Mouse (Mus musculus) 3T3-L1 (cell line): ENCODE data around the gene Lax1.
A peak's percentile ranks its signal among the peaks of the same experiment; 100 is the strongest.
"Not testable (repeated sequence)": the region's sequence is repeated elsewhere in the genome, so short reads cannot be mapped to it uniquely, and the experiment has no call there.

Experiments
- DNase-seq: peaks from one replicate; pipeline ENCODE4 v3.0.0-alpha.2; 2015; ENCODE audit warnings: low read depth, low spot score

The Lax1 gene

DNA sequence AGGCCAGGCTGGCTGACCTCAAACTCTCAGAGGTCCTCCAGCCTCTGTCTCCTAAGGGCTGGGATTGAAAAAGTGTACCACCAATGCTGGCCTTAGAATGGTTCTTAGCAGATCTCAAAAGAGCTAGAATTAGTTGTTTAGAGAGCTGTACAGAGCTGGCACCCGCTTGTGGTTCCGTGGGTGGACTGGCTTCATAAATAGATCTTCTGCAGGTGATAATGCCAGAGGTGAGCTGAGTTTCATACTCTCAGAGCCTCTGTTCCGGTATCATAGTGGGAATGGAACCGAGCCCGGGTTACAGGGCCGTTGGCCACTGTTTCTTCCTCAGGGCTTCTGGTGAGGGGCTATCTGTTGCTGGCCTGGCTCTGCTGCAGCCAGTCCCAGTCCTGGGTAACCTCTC, 1.1 kb upstream of the Lax1 start:
- no peak for DNase-seq

DNA sequence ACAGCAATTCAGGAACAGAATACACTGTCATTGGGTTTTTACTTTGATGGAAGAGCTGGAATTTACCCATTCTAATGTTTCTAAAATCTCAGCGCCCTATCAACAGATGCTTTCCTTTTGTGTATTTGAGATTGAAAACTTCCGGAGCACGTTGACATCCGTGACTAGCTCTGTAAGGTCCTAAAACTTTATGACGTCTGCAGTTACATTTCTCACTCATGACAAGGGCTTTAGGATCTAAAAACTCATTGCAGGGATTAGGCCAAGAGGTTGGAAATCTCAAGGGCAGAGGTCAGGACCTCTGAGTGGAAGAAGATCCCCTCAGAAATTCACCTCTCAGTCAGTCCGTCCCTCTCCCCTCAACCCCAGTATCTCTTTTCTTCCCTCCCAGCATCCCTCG, 1.6 kb downstream of the Lax1 start:
- DNase-seq = no peak

DNA sequence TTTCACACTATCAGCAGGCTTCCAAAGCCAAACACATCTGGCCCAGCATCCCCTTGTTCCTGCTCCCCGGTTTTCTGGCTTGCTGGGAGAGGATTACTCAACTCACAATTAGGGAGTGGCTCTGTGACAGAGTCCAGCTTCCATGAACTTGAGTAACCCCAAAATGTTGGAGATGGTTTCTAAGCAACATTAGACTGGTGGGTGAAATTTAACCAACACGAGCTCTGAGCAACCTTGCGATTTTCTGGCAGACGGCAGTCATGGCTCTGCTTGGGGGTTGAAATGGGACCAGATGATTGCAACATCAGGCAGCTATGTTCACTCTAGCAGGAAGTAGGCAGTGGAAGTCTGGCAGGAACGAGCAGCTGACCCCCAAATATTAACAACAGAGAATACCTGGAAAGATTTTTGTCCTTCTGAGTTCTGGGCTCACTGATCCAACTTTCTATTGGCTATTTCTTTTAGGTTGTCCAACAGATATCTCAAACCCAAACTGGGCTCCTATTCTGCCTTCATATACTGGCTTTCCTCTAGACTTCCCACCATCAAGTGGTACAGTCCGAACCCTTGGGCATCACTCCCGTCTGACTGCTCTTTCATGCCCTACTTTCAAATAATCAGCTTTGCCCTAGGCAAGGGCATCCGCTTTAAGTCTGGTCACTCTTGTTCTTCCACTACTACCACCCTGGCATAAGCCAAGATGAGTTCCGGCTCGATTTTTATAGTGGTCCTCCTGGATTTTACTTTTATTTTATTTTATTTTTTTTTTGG, 4.0 kb downstream of the Lax1 start:
- peak; percentile 91 for DNase-seq

DNA sequence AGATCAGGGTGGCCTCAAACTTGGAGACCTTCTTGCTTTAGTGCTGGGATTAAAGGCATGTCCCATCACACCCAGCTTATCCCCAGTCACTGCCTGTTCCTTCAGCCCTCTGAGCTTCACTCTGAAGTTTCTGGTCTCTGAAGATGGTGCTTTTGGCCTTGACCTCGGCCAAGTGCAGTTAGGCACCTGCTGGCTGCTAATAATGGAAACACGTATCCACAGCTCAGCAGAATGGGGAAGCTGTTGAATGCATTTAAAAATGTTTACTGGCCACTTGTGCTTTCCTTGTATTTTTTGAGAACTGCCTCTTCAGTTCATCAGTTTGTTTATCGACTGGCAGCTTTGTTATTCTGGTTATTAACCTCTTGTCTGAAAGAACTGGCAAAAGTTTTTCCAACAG, 18.1 kb downstream of the Lax1 start:
- DNase-seq = no peak

DNA sequence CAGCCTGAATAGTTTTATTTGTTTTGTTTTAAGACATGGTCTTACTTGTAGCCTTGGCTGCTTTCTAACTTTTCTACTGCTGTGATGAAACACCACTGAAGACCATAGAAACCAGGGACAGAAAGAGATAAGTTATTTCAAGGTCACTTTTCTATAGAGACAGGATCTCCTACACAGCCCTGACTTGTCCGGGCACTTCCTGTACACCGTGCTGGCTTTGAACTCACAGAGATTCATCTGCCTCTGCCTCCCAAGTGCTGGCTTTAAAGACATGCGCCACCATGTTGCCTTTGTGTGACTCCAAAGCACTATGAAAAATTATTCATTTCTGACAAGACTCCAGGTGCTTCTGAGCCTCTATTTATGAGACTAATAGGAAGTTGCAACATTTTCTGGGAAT, 18.6 kb downstream of the Lax1 start:
- DNase-seq = no peak

DNA sequence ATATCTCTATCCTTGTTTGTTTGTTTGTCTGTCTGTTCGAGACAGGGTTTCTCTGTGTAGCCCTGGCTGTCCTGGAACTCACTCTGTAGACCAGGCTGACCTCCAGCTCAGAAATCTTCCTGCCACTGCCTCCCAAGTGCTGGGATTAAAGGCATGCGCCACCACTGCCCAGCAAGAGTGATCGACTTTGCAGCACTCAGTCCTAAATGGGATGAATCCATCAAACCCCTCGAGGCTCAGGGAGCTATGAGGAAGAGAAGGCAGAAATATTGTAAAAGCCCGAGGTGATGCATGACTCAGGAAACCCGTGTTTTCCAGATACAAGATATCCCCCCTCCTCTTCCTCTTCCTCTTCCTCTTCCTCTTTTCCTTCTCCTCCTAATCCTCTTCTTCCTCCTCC, 19.1 kb downstream of the Lax1 start:
- DNase-seq = no peak

DNA sequence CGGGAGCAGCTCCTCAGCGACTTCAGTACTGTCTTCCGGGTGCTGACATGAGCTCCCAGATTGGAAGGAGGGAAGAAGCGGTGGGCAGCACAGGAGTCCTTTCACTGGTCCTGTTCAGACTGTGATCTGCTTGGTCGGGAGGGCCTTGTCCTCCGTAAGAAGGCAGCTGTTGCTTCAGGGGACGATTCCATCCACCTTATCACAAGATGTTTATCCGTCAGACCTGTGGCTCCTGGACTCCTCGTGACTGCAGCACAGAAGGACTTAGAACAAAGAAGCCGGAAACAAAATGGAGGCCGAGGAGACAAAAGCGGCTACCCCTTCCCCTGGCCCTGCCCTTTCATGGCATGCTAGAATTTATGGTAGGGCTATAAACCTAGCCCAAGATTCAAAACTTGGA, 19.7 kb downstream of the Lax1 start:
- DNase-seq = no peak

DNA sequence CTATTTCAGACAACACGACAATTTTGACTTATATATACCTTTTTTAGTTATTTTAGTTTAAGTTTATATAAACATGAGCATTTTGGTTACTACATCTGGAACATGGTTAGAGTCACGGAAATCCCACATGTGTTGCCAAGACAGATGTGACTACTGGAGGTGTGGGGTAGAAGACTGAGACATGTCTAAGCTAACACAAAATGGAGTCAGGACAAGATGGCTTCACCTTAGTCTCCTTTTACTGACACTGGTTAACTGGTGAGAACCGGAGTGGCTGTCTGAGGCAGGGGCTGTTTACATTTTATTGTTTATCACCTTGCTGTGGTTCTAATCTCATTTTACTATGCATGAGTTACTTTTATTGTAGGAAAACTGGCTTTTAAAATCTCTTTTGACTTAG, 21.3 kb downstream of the Lax1 start:
- no peak for DNase-seq

DNA sequence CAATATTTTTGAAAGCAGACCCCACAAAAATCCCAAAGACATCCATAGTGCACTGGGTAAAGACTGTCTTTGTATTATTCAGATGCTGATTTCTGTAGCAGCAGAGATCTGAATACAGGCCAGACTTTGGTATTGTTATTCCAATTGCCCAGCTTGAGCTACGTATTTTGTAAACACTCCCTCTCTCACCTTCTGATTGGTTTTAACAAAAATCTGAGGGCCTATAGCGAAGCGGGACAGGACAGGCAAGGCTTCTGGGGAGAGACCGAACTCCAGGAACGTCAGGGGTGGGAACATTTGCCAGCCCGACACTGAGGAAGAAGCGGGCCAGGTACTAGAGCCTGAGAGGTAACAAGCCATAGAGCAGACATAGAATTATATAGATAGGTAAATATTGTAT, 22.2 kb downstream of the Lax1 start:
- no peak for DNase-seq

DNA sequence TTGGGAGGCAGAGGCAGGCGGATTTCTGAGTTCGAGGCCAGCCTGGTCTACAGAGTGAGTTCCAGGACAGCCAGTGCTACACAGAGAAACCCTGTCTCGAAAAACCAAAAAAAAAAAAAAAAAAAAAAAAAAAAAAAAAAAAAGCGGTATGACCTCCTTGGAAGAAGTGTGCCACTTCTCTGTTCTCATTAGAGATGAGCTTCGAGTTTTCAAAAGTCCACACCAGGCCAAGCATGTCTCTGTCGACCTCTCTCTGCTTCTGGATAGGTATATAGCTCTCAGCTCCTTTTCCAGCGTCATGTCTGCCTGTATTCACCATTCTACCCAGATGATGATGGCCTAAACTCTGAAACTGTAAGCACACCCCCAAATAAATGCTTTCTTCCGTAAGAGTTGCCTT, 24.2 kb downstream of the Lax1 start:
- DNase-seq = not testable (repeated sequence)

DNA sequence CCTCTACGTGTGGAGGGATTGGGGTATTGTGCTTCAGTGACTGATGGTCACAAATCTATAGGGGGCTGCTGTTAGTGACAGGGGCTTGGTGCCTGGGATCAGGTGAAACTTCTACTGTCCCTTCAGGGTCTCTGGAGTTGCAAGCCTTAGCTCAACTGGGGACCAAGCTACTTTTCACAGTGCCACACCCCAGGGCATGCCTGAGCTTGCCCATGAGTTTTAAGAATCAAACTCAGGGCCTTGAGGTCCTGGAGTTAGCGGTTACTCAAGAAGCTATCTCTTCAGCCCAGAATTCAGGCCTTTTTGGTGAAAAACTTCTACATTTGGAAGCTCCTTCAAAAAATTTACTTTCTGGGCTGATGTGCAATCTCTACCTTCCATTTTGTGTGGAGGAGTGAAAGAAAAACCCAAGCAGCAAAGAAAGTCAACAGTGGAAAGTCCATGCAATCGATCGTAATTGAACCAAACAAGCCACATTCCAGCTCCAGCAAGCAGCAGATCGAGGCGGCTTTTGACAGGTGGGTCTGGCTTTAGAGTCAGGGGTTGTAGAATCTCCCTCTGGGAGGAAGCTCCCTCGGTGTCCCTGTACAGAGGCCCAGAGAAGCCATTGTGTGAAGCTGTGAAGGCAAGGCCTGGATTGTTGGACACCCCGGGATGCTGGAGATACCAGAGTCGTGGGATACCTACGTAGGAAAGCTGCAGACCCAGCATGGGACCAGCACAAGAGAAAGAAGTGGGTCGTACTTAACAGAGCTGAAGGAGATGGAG, 25.5 kb downstream of the Lax1 start:
- DNase-seq = no peak

DNA sequence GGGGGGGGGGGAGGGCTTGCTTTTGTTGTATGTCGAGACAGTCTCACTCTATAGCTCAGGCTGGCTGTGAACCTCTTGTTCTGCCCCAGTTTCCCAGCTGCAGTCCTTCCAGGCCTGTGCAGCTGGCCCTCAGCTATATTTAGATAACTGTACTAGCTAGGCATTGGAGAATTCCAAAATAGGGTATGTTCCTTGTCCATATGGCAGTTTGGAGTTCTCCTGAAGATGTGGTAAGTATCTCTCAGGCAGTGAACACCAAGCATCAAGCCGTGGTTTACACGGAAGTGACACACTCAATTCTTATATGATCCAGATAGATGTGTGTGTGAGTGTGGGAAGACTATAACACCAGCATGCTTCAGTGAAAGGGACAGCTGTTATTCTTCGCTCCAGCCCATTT, 26.5 kb downstream of the Lax1 start:
- no peak for DNase-seq

DNA sequence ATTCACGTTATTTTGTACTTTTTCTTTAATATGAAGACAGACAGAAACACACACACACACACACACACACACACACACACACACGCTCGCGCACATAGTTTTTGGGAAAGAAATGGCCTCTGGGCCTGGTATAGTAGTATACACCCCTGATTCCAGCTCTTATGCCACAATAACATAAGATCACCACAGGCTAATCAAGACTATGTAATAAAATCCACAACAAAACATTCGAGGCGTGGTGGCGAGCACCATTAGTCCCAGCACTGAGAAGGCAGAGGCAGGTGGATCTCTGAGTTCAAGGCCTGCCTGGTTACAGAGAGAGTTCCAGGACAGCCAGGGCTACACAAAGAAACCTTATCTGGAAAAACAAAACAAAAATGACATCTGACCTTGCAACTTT, 27.0 kb downstream of the Lax1 start:
- no peak for DNase-seq

DNA sequence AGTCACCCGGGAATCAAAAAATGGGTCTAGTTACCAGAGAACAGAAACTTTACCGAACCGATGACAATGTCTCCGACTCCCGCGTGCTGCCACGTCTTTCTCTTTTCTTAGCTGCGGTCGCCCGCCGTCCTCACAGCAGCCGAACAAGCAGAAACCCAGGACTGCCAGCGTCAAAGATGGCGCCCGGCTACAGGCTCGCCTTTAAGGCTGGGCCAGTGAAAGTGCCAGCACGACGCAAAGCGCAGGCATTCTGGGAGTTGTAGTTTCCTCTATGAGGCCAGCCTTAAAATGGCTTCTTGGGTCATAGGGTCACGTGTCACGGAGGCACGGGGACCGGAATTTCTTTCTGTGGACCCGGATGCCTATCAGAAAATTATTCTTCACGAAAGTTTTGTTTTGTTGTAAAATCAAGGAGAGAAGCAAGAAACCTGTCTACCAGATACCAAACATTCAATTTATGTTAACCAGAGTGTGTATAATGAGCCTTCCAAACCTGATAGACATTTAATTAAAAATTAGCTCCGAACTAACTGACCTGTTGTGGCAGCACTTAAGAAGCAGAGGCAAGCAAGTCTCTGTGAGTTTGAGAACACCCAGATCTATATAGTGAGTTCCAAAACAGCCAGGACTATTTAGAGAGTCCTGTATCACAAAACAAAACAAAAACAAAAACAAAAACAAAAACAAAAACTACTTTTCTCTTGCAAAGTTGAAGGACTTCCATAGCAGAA, 28.5 kb downstream of the Lax1 start, which contains the start of gene Gm38394:
TSS of gene Gm38394 (minus strand) at position 116 of the 731 bp plus-strand sequence.
- DNase-seq = peak; percentile 98

DNA sequence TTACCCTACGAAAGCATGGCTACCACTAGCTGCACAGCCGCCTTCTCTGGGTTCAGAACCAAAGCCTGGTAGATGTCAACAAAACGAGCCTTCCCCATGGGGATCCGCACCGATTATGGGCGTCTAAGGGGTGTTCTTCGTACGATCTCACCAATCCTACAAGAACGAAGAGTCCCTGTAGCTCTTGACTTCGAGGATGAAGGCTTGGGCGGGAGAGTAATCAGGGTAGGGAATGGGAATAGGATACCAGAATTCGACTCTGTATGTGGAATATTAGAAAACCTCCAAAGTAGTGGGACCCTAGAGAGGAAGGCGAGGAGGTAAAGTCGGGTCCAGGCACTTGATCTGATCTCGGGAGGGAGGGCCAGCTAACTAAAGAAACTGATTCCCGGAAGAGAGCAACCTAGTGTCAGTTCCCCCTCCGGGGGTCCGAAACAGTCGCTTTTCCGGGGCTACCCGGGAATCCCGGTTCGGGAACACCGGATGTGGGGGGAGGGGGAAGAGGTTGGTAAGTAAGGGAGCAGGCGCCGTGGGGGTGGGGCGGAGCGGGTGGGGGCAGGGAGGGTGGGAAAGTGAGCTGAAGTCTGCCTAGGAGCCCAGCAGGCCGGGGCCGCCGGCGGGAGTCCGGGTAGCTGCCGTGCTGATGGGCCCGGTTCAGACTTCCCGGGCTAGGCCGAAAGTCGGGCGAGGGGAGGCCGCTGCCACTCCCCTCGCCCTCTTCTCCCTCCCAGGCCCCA, 29.3 kb downstream of the Lax1 start, which contains the start of gene Zbed6:
TSS of gene Zbed6 (minus strand) at position 420 of the 737 bp plus-strand sequence.
- DNase-seq = peak; percentile 85

DNA sequence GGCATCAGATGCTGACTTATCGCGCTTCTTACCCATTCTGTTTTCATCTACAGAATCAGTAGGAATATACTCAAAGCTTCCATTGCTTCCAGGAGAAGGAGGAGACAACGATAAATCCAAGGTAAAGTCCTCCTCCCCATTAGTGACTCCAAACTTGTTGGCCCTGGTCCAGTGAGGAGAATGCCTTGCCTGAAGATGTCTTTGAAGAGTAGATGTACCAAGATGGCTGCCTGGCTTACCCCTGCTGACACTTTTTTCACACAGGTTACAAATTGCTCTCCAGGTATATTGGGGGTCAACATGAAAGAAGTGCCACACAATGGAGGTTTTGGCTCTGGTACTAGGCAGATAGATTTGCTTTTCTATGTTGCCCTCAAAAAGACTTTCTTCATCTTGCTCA, 31.0 kb downstream of the Lax1 start:
- peak; percentile 47 for DNase-seq

DNA sequence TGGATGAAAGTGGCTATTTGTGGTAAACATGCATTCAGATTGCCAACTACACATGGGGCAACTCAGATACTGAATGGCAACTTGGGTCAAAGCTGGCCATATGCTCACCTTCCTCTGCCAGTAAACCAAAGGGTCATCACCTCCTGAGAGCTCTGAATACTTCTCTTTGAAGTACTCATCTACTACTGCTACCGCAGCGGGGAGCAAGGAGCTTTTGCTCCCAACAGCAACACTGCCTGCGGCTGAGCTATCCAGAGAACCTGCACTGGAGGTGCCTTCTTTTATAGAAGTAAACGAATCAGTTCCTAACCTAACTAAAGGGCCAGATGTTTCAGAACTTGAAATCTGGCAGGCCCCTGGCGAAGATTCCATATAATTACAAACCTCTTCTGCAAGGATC, 33.1 kb downstream of the Lax1 start:
- no peak for DNase-seq

DNA sequence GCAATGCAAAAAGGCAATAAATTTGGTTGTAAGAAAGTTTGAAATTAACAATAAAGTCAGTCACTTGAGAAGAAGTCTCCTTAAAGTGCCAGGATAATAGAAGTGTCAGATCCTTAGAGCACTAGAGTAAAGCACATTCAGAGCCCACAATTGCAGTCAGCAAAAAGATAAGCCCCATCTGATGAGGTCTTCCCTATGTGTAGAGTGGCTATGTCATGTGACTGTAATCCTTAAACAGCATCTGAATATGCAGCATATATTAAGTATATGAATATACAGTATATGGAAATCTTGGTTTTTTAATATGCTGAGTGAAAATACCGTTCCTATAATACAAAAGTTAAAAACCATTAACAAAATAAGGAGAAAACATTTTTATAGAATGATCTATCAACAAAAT, 36.9 kb downstream of the Lax1 start:
- no peak for DNase-seq

DNA sequence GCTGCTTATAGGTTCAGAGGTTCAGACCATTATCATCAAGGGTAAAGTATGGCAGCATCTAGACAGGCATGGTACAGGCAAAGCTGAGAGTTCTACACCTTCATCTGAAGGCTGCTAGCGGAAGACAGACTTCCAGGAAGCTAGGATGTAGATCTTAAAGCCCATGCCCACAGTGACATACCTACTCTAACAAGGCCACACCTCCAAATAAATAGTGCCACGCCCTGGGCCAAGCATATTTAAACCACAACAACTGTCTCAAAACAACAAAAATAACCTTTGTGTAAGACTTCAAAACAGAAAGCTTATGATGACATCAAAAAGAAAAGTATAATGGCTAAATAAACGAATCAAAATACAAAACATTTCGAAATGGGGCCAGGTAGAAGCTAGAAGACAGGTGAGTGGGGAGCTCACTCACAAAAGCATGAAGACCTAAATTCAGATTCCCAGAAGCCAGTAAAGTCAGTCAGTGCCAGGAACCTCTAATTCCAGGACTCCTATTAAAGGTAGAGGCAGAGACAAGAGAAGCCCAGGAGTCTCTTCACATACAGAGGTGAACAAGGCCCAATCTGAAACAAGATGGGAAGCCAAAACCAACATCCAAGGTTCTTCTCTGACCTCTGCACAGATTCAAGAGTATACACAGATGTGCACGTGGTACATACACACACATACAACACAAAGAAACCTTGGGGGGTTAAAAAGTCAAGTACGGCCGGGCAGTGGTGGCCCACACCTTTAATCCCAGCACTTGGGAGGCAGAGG, 39.4 kb downstream of the Lax1 start:
- no peak for DNase-seq

DNA sequence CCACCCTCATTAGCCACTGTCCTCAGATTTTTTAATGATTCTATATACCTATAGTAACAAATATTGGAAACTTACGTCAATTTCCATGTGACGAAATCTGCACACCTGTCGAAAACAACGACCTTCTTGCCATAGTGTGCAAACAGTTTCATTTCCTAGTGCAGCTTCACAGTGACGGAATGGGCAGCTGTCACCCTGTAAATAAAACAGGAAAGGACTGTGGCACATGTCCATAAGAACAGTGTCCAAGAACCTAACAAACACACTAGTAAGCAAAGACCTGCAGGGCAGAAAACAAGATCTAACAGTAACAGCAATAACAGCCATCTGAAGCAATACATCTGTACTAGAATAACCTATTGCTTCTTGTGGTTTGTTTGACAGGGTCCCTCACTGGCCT, 44.3 kb downstream of the Lax1 start:
- no peak for DNase-seq

DNA sequence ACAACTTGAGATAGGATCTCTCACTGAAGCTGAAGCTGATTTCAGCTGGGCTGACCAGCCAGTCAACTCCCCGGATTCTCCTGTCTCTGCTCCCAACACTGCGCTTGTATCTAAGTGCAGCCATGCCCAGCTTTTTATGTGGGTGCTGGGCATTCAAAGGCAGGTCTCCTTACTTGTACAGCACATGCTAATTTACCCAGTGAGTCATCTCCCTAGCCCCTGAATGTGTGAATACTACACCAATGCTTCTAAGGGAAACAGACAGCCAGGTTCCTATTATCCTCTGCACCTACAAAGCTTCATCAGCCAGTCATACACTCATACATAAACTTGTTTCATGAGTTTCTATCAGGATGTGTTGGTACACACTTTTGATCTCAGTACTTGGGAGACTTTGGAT, 48.7 kb downstream of the Lax1 start:
- no peak for DNase-seq
